Mouse (Mus musculus): ENCODE measurements around the gene Sav1.

GRCm38 (mm10) chr12:69963141-69963540, 23.7 kb downstream of the Sav1 start:
- TF ChIP-seq CTCF (IDR thresholded peaks at IDR 0.05; ENCODE audit: control insufficient read depth, insufficient read depth, insufficient replicate concordance, low read depth, low read length) (no peak), POLR2A (IDR thresholded peaks at IDR 0.05; ENCODE audit: control insufficient read depth, low read depth, low read length) (no peak)
